Mouse (Mus musculus) heart, postnatal 4 days (tissue): ENCODE data around the gene Dock6. TPM values are rescaled to one million over a fixed set of nuclear protein-coding genes. Genes with fewer than 3 reads are reported as not detected.
A peak's percentile ranks its signal among the peaks of the same experiment; 100 is the strongest.
"Not testable (repeated sequence)": the region's sequence is repeated elsewhere in the genome, so short reads cannot be mapped to it uniquely, and the experiment has no call there.

Experiments
- DNase-seq: peaks from one replicate; pipeline ENCODE4 v3.0.0; 2021
- total RNA-seq, 2 experiments: library from RNA; stranded (reverse); gene quantifications; 2 replicates each; pipeline ENCODE4 v1.2.3; 2021

The Dock6 gene
- total RNA-seq, 2 experiments from 2014 or later, result 61.4 to 70.0 TPM

DNA sequence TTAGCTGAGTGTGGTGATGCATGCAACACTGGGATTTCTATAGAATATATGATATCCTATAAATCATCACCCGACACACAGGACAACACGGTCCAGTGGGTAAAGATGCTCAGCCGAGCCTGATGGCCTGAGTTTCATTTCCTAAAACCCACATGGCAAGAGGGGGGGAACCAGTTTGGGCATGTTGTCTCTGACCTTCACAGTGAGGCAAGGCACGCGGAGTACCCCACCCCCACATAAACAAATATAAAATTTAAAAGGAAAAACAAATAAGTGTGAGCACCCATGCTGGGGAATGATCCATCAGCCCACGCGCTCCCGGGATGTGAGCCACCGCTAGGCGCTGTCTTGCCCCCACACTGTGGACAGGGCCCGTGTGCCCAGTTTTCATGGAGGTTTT lies 45.5 kb downstream of the Dock6 start:
- DNase-seq, result no peak

DNA sequence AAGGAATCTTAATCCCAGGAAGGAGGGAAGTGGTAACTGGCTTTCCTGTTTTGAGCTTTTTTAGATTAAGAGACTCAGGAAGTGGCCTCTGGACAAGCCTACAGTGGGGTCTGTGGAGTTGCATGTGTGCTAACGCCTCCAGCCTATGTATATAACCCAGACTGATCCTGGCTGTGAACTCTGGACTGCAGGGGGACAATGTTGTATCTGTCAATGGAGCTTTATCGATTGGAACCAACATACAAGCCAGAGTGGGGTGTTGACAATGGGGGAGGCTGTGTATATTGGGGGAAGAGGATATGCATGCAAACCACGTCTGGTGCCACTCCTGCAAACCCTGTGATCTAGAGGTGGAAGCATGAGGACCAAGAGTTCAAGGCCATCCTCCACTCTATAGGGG lies 46.1 kb downstream of the Dock6 start:
- no peak for DNase-seq

DNA sequence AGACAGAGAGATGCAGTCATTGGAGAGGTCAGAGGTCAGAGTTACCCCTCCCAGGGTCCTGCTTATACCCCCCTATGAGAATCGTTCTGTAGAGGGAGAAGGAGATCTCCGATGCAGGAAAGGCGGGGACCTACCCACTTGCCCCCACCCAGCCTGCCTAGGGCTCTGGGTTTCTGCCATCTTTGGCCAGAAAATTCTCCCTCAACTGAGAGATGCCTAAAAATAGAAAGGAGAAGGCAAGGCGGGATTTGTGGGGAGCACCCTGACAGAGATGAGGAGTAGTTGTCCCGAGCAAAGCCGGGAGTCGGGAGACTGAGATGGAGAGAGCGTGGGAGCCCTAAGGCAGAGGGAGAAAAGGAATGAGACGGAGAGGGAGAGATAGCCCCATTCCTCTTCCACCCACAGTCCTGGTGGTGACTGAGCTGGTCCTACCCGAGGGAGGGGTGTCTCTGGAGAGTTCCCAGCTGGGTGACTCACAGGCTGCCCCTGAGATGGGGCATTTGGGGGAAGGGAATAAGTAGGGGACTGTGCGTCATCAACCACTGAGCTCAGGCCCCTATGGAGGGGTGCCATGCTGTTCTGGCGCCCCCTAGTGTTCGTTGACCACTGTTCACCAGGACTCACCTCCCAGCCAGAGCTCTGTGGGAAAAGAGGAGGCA lies 48.3 kb downstream of the Dock6 start:
- peak; percentile 94 for DNase-seq

DNA sequence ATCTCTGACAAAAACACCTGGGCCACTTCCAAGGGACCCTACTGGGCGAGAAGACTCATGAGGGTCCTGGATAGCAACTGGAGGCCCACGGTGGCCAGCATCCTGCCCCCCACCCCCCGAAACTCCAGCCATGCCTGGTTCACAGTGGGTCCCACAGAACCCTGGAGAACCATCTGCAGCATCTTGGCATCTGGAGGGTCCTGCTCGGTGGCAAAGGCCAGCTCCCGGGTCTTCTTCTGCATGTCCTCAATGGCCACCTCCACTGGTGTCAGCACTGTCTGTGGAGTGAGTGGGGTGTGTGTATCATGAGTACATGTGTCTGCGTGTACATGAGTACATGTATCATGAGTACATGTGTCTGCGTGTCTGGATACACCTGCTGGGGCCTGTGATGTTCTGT lies 50.8 kb downstream of the Dock6 start:
- no peak for DNase-seq

DNA sequence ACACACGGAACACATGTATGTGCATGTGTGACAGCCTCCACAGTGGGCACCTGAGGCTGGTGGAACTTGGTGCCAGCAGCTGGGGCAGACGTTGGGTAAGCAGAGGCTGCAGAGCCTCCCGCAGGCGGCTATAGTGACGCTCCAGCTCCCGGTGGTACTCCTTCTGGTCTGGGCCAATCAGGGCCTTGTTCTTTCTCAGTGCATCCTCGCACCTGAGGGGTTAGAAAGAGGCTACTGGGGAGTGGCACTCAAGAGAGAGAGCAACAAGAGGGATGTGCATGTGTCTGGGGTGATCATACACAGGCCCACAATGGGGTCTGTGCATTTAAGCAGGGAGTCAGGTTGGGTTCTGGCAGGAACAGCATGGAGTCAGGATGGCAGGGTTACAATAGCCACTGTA lies 51.3 kb downstream of the Dock6 start:
- no peak for DNase-seq

DNA sequence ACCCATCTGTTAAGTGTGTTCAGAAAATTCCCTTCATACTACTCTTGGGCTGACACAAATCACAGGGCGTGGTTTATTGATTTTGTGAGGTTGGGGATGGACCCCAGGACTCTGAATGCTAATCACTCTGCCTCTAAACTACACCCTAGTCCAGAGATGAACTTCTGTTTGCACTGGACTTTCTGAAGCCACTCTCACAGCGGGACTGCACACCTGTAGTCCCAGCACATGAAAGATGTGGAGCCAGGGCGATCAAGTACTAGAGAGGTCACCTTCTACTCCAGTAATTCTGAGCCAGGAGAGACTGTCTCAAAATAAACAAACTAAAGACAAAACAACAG lies 53.5 kb downstream of the Dock6 start:
- DNase-seq, result no peak

DNA sequence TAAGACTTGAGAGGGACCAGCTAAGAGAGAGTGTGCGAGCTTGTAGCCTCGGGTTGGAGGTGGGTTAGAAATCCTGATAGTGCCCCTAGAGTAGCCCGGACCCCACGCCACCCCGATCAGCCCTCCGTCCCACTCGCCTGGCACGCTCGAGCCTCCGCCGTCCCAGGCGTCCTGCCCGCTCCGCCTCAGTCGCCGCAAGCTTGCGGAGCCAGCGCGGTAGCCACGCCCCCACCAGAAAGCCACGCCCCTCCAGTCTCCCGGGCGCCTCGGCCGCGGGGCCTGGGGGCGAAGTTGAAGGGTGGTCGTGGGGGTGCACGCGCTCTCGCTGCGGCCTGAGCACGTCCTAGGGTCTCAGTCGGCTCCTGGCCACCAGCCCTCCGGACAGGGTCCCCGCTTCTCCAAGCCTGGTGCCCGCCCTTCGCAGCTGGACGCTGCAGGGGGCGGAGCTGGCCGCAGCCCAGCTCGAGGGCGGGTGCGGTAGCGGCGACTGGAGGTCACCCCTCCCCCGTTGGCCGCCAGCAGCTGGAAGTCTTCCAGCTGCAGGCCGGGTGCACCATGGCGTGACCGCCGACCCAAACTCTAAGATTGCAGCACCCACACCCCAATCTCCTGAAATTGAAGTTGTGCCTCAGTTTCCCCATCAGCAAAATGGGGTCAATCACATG lies 54.0 kb downstream of the Dock6 start, which contains the start of gene Kank2:
Kank2 (minus strand) TSS at position 400 of the 665 bp plus-strand sequence.
- peak; percentile 94 for DNase-seq

DNA sequence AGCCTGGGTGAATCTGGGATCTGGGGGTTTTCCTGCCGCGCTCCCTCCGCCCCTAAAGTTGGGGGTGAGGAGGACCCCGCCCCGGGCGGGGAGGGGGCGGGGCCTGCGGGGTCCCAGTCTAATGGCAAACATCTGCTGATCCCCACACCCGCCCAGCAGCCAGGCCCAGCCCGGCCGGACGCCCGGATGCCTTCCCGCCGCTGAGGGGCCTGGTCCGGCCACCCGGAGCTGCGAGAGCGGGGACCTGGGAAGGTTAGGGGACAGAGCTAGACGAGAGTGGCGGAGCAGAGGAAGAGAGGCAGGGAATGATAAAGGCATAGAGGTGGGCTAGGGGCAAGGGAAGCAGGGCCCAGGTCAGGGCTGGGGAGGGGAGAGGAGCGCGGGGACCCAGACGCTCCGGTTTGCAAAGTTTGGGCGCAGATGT lies 54.5 kb downstream of the Dock6 start:
- peak; percentile 81 for DNase-seq

DNA sequence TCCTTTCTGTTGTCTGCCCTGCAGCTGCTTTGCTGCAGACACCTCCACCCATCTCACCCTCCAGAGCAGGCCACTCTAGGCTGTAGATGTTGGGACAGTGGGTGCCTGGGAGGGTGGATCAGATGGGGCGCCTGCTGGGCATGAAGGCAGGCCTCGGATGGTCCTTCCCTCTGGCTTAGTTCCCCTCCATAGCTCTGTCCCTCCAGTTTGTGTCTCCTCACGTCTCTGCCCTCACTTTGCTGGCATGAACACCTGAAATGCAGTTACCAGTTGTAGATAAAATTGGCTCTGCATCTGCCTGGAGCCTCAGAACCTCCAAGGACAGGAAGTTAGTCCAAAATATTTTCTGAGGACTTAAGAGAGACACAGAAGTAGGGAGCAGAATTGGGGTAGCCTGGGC lies 55.5 kb downstream of the Dock6 start:
- DNase-seq, result no peak

DNA sequence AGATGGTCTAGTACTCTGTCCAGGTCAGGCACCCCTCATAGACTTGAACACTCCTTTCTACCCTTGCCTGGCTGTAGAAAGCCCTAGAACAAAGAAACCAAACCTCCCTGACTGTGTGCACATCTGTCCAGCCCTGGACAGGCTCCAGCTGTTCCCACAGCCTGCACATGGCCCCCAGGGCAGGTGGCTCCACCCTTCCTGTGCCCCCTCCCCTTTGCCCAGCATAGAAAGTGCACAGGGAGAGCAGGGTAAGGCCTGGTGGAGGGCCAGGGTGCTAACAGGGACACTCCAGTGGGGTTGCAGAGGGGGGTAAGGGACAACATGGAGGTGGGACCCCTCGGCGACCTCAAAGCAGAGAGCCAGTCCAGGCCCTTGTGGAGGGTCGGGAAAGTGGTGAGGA lies 56.2 kb downstream of the Dock6 start:
- DNase-seq, result peak; percentile 50

DNA sequence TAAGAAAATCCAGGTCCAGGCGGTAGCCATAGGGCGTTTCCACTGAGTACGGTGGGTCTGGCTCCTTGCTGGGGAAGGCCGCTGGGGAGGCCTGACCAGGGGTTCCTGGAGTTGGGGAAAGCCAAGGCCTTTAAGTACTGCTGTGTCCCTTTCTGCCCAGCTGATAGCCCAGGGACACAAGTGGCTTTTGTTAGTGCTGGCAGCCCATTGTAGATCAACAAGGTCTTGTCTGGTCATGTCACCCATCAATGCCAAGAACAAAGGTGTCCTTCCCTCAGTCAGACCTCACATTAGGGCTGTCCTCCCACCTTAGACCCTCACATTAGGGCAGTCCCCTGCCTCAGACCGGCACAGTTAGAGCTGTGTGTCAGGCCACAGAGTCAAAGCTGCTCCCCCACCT lies 56.9 kb downstream of the Dock6 start:
- no peak for DNase-seq

DNA sequence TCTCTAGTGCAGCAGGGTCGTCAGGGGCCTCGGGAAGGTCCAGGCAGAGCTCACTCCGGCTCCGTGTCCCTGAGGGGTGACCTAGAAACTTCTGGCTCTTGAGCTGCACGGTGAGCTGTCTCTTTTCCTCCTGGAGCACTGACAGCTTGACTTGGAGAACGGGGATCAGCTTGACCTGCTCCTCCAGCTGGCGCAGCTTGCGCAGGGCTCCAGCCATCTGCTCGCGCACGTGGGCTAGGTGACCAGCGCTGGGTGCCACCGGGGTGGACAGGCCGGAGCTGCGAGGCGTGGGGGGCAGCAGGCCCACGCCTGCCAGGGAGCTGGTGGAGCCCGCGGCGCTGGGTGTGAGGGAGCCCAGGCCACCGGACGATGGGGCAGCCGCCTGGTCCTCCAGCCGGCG lies 57.5 kb downstream of the Dock6 start:
- DNase-seq, result no peak

DNA sequence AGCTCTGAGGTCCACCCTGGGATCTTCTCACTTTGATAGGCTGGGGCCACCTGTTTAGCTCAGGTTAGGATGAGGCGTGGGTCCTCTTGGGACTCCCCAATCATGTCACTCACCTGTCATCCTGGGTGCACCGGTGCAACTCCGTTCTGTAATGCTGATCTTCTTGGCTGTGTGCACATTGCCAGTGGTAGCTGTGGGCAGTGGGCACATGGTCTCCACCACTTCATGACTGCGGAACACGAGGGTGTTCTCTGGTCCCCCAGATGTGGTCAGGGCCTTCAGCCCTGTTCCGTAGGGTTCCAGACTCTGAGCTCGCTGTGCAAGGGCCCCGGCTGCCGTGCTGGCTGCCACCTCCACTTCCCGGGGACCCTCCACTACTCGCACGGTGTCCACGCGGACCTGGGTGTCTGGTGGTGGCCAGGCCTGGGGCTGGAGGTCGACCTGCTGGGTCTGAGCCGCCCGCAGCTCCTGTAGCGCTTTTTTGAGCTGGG lies 58.0 kb downstream of the Dock6 start:
- no peak for DNase-seq

DNA sequence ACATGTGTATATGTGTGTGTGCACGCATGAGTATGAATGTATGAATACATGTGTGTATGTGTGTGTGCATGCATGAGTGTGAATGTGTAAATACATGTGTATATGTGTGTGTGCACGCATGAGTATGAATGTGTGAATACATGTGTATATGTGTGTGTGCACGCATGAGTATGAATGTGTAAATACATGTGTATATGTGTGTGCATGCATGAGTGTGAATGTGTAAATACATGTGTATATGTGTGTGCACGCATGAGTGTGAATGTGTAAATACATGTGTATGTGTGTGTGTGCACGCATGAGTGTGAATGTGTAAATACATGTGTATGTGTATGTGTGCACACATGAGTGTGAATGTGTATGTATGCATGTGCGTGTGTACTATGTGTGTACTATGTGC lies 58.9 kb downstream of the Dock6 start:
- not testable (repeated sequence) for DNase-seq

DNA sequence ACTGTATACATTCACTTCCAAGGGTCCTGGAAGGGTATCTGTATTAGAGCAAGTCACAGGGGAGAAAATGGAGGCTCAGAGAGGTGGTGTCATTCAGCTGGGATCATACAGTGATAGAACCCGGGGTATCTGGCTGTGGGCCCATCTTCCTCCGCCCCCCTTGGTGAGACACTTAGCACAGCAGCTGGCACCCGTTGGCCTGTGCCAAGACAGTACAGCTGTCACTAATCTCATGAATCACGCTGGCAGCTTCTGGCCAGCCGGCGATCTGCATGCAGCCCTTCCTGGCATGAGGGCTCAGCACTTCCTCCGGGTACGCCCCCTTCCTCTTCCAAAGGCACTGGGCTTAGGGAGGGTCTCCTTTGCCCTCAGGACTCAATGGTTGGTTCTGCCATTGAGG lies 59.8 kb downstream of the Dock6 start:
- peak; percentile 59 for DNase-seq

DNA sequence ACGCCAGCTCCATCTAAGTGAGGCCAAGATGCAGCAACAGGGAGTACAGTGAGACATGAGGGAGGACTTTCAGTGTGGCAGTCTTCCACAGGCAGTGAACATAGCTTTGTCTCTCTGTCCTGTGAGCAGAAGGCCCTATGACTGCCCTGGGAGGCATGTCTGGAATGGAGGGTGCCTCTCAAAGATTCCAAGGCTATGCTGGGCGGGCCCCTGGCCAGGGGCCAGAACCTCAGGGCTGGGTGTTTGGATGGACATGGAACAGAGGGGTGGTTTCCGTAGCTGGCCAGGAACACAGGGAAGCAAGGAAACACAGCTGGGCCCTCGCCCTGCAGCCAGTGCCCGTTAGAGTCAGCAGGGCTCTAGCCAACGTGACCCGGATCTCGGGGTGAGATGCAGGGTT lies 60.6 kb downstream of the Dock6 start:
- peak; percentile 79 for DNase-seq

DNA sequence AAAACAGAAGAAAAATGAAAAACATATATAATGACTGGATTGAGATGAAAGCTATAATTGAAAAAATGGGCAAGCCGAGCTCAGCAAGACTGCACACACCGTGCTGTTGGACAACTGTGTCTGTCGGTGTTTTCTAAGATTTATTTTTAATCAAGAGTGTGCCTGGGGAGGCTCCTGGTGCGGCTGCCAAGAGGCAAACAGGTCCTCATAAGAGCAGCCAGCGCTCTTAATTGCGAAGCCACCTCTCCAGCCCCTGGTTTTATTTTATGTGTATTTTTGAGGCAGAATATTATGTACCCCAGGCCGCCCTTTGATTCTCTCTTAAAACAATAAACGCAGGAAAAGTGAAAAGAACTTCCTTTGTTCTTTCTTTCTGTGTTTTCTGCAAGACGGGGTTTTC lies 64.2 kb downstream of the Dock6 start:
- DNase-seq, result no peak

DNA sequence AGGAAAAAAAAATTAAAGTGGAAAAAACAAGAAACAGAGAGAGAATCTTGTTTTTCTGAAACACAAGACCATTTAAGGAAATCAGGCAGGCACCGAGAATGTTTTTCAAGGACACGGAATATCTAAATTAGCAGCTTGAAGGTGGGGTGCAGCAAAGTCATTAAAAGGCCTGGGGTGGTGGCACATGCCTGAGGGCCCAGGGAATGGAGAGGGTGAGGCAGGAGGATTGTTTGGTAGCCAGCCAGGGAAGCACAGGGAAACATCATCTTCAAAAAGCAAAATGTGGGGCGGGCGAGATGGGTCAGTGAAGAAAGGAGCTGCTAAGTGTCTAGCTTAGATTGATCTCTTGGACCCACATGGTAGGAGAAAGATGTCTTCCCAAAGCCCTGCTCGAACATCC lies 64.8 kb downstream of the Dock6 start:
- no peak for DNase-seq

DNA sequence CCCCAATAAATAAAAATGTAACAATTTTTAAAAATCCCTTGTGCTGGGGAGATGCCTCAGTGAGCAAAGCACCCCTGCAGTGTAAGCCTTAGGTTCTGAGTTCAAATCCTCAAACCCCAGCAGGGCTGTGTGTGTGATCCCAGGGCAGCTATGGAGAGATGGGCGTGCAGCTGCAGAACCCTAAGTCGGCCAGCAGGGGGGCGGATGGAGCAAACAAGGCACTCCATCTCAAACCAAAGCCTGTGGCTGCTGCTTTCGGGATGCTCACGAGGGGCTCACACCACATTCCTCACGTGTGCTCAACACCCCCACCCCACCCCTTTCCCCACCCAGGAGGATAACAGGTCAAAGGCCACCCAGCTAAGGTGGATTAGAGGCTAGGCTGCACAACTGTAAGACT lies 65.5 kb downstream of the Dock6 start:
- DNase-seq, result peak; percentile 78

DNA sequence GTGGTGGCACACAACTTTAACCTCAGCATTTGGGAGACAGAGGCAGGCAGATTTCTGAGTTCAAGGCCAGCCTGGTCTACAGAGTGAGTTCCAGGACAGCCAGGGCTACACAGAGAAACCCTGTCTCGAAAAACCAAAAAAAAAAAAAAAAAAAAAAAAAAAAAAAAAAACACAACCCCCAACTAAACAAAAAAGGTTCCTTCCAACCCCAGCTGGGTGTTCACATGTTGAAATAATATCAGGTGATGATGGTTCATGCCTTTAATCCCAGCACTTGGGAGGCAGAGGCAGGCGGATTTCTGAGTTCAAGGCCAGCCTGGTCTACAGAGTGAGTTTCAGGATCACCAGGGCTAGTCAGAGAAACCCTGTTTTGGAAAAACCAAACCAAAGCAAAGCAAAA lies 66.1 kb downstream of the Dock6 start:
- DNase-seq, result not testable (repeated sequence)

DNA sequence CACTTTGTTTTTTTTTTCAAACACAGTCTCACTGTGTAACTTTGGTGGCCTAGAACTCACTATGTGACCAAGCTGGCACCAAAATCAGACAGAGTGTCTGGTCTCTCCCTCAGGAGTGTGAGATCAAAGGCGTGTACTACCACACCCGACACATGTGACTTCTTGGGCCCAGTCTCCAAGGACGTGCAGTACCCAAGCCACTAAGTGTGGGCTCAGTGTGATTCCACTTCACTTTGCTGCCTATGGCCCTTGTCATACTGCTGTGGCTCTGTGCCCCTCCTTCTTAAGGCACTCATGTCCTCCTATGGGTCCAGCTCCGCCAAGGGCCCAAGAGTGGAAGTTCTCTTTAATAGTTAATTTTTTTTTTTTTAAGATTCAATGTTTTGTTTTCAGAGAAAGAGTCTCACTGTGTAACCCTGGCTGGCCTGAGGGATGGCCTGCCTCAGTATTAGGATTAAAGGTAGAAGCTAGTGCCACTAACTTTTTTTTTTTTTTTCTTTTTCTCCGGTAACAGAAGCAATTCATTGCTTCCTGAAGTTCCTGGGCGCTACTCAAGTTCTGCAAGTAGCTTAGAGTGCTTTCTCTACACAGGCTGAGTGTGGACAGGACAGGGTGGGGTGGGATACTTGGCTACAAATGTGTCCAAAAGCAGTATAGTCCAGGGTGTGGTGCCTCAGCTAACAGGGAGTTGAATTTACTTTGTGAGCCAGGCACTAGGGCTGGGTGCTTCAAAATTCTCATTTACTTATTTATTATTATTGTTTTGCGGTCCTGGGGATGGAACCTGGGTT lies 67.7 kb downstream of the Dock6 start:
- no peak for DNase-seq

DNA sequence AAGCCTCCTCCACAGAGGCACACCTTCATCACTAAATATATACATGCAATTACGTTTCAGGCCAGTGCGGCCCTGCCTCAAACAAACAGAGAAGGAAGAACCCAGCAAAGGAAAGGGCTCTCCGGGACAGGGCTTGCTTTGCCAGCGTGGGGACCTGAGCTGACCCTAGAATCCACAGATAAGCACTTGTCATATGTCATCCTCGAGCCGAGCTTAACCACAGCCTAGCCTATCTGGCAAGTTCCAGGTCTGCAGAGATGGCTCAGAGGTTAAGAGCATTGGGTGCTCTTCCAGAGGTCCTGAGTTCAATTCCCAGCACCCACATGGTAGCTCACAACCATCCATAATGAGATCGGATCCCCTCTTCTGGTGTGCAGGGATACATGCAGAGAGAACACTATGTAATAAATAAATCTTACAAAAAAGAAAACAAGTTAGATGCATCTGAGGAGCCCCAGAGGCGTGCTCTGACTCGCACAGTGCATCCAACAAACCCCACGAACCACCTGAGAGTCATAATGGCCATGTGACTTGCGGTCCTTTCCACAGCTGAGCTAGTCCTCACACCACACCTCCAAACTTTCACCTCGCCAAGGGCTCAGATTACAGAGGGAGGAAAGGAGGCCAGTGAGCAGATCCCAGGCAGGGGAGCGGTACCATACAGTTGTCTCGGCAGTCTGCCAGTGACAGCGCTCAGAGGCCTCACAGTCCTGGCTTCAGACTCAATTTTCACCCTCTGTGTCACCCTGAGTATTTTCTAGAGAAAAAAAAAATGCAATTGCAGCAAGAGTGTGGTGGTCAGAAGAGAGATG lies 70.6 kb downstream of the Dock6 start:
- peak; percentile 74 for DNase-seq

DNA sequence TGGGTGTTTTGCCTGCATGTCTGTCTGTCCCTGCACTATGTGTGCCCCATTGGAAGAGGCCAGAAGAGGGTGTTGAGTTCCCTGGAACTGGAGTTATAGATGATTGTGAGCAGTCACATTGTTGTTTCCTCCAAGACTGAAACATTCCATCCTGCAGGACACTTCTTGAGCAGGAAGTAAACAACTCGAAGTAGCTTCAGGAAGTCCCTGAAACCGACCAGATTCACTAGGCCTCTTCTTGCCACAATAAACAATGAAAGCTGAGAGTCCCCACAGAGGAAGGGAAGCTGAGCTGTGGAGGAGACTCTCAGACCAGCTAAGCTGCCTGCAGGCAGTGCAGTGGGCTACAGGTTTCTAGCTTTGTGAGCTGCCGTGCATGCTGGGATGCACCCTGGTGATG lies 74.7 kb downstream of the Dock6 start:
- no peak for DNase-seq
